Mouse (Mus musculus): Measurements from ENCODE around the gene 4933415F23Rik. TPM values are rescaled to one million over a fixed set of nuclear protein-coding genes. Genes with fewer than 3 reads are reported as not detected.

The 4933415F23Rik gene
- polyA plus RNA-seq, 1 experiment from 2014 or later: not detected

GRCm38 (mm10) chr1:23064717-23065475 lies 37.2 kb downstream of the 4933415F23Rik start:
- WGBS (ENCODE audit: missing documents): 61% methylated on average over 4 of the region's 4 CpGs
- H3K36me3 ChIP-seq (ENCODE audit: inconsistent target): no peaks in the 10 kb centered on the region
- no peak overlapping the region for H3K27ac ChIP-seq
- no peak overlapping the region for H3K4me3 ChIP-seq (ENCODE audit: inconsistent target)
- no peaks in the 10 kb centered on the region for H3K79me2 ChIP-seq (ENCODE audit: inconsistent target)

- no peak overlapping the region for H3K4me3 ChIP-seq (ENCODE audit: inconsistent target)
- H3K79me2 ChIP-seq (ENCODE audit: inconsistent target): no peaks in the 10 kb centered on the region
- 80% methylated on average over 2 of the region's 2 CpGs for WGBS (ENCODE audit: missing documents)
- no peak overlapping the region for H3K27ac ChIP-seq
- no peaks in the 10 kb centered on the region for H3K36me3 ChIP-seq (ENCODE audit: inconsistent target)
These were observed 38.1 kb downstream of the 4933415F23Rik start for GRCm38 (mm10) chr1:23063946-23064345.

- Histone ChIP-seq H3K36me3 (ENCODE audit: inconsistent target) (no peaks in the 10 kb centered on the region), H3K27ac (no peak overlapping the region), H3K79me2 (ENCODE audit: inconsistent target) (no peaks in the 10 kb centered on the region), H3K4me3 (ENCODE audit: inconsistent target) (no peak overlapping the region)
- WGBS (ENCODE audit: missing documents): 21% methylated on average over 14 of the region's 14 CpGs
These were observed 40.3 kb downstream of the 4933415F23Rik start for GRCm38 (mm10) chr1:23061614-23062373.

- Histone ChIP-seq H3K4me3 (ENCODE audit: inconsistent target) (no peak overlapping the region), H3K36me3 (ENCODE audit: inconsistent target) (no peaks in the 10 kb centered on the region), H3K79me2 (ENCODE audit: inconsistent target) (no peaks in the 10 kb centered on the region), H3K27ac (no peak overlapping the region)
- WGBS (ENCODE audit: missing documents): 97% methylated on average over 9 of the region's 9 CpGs
These were observed 42.0 kb downstream of the 4933415F23Rik start for GRCm38 (mm10) chr1:23060056-23060455.

Data from macrophage (primary cell).